Mouse (Mus musculus) liver, adult 2 months (tissue): ENCODE measurements at regions not wholly inside any gene's neighbourhood (a gene's known extent, or its start where the extent isn't known, plus 50 kb on each side); places are given as distances from the start of the nearest gene placed in this dataset.

Experiments used
- CTCF ChIP-seq: fragments of 200-500 bp; IDR thresholded peaks from 2 replicates; pipeline ENCODE4 v1.5.1; 2011; ENCODE audit warnings: low read depth, low read length, control low read depth
- POLR2A ChIP-seq: fragments of 200-500 bp; IDR thresholded peaks from 2 replicates; pipeline ENCODE4 v1.6.1; 2011; ENCODE audit warnings: low read length, control low read depth; ENCODE audit not compliant: insufficient read depth; ENCODE audit errors: extremely low read depth

DNA sequence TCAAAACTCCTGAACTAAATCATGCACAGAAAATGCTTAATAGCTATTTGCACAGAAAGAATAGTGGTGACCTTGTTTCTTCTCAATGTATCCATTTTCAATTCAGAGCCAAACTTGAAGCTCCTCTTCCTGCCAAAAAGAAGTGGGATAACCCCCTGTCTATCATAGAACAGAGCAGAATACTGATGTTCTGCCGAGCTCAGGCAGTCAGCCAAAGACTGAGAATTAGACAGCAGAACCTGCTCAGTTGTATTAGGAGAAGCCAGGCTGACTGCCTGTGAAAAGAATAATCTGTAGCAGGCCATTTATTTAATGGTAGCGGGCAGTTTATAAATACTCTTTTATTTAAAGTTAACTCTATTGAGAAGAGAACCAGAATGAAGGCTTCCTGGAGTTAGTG lies 68.1 kb upstream of the Grin3a start:
- TF ChIP-seq CTCF (no peak), POLR2A (no peak)
